Mouse (Mus musculus) testis, postnatal 14 days (tissue): Measurements from ENCODE around the gene Tcf7l1.
A peak's percentile ranks its signal among the peaks of the same experiment; 100 is the strongest.

Experiments used
- DNase-seq: peaks from one replicate; pipeline ENCODE4 v3.0.0; 2021; ENCODE audit warnings: low spot score

Gene Tcf7l1

DNA sequence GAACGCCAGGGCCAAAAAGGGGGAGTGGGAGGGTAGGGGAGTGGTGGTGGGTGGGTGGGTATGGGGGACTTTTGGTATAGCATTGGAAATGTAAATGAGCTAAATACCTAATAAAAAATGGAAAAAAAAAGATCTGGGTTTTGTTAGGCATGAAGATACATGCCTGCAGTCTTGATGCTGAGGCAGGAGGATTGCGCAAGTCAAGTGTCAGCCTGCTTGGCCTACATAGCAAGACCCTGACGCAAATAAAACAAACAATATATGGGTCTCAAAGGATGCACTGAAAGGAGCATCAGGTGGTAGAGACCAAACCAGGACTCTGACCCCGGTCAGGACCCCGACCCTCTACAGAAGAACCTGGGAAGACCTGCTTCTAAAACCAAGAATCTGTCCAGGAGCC, 90.5 kb downstream of the Tcf7l1 start:
- DNase-seq: no peak

GRCm38 (mm10) chr6:72696601-72697335, 92.3 kb downstream of the Tcf7l1 start:
- DNase-seq: no peak

DNA sequence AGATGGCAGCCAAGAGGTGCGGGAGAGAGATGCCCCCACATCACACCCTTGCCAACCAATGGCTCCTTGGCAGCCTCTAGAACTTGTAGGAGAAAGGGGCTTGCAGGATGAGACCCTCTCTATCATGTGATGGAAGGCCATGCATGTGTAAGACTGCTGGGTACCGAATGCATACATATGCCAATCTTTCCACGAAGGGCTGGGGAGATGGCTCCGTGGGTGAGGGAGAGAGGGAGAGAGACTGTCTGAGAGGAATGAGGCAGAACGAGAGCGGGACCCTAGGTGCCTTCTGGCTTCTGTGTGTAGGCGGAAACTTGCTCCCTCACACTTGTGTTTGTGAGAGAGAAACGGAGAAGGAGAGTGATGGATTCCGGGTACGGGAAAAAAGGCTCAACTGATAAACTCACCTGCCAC, 94.3 kb downstream of the Tcf7l1 start:
- no peak for DNase-seq

- DNase-seq: no peak
These were observed 94.8 kb downstream of the Tcf7l1 start for GRCm38 (mm10) chr6:72694047-72694790.

DNA sequence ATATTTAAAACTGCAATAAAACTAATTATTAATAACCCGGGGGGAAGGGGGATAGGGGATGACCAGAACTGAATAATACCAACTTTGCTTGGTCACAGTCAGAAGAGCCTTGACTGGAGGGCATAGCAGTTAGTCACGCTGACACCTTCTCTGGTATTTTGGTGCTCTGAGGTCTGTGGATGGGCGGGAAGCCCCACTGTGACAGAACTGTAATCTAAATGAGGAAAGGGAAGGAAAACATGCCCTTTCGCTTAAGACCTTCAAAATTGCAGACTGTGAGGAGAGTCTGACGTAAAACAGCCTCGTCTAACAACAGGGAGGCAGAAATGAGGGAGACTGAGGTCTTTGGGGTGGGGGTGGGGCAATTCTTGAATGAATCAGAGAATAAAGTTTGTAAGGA, 96.6 kb downstream of the Tcf7l1 start:
- no peak for DNase-seq

DNA sequence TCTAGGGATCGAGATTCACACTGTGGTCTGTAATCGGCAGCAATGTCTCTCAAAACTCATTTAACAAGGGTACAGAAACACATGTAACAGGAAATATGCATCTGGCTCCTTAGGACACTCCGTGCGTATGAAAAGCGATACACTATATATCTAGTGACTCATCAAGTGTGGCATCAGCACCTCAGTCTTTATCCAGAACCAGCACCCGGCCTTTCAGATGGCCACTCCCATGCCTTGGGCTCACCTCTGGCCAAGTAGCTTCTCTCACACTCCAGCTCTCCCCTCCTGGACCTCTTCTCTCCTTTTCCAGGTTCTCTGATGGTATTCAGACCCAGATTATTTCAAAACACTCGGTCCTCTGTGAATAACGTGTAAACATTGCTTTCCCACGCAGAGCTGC, 97.5 kb downstream of the Tcf7l1 start:
- no peak for DNase-seq

DNA sequence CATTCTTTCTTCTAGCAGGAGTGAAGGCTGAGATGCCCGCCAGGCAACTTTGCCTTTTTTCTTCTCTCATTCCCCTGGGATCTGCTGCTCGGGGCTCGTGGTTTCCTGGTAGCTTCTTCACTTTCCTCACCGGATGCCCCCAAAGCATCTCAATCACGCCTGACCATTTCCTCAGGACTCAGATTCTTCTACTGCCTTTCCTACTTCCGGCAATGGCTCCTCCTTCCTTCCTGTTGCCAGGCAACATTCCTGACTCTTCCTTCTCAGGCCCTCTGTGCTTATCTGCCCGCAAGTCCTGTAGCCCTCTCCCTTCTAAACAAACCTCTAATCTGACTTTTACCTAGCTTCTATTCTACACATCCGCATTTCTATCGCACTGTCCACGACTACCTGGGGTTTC, 98.5 kb downstream of the Tcf7l1 start:
- peak; percentile 33 for DNase-seq

GRCm38 (mm10) chr6:72690001-72690400, 99.1 kb downstream of the Tcf7l1 start:
- no peak for DNase-seq

DNA sequence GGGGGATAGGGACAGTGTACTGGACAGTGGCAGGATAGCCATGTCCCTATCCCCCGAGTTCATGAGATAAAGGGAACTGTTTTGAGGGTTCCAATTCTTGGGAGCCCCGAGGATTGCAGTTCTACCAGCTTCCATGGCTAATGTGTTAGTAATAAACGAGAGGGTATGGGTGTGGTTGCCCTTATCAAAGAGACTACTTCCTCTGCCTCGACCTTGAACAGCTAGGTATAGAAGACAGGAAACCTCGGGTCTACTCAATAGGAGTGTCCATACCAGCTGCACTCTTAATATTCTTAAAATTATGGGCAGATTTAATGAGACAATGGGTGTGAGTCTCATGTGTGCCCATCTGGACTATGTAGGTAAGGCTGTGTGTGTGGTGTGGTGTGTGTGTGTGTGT, 100.0 kb downstream of the Tcf7l1 start:
- DNase-seq: no peak

- no peak for DNase-seq
These were observed 103.9 kb downstream of the Tcf7l1 start for GRCm38 (mm10) chr6:72685165-72685564.

- DNase-seq: no peak
These were observed 104.7 kb downstream of the Tcf7l1 start for GRCm38 (mm10) chr6:72684260-72684805.

DNA sequence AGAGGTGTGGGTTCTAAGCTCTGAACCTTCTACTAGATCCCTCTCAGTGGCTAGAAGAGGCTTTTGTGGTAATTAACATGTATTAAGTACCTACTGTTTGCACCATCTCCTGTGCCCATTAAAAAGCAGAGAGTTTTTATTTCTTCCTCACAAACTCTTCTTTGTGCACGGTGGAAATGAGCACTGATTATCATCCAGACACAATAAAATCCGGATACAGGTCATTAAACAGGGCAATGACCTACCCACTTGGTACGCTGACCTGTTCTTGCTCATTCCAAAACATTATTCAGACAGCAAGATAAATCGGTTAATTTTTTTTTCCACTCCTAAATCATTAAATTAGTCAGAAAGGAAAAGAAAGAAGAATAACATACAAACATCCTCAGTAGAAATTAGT, 106.8 kb downstream of the Tcf7l1 start:
- DNase-seq: no peak

- no peak for DNase-seq
These were observed 108.1 kb downstream of the Tcf7l1 start for GRCm38 (mm10) chr6:72680936-72681335.

GRCm38 (mm10) chr6:72678631-72679030, 110.4 kb downstream of the Tcf7l1 start:
- DNase-seq: peak; percentile 26

DNA sequence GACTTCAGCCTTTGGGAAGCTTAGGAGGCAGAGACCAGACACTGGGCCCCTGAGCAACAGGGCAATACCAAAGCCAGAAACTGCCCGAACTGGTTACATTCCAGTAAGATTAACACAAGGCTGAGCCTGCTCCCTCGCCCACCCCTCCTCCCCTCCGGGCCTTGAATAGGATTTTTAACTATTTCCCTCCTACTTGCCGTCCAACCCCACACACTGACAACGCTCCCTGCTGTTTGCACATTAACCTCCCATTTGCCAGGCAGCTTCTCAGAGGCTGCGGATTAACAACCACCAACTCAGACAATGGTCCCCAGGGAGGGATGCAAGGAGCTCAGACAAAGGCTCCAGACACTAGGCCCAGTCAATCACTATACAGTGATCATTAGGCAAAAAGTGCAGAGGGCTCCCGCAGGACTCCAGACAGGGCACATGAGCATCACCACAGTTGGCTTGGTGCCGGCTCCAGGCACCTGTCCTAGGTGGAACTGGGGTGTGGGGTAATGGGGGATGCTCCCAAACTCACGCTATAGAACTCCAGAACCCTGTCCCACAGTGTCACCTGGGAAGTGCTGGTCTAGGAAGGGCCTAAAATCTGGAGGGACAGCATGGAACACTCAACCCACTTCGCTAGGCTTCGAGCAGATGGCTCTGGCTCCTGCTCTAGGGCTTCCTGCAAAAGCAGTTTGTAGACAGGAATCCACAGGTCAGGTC, 111.4 kb downstream of the Tcf7l1 start:
- DNase-seq: peak; percentile 39

GRCm38 (mm10) chr6:72677079-72677478, 112.0 kb downstream of the Tcf7l1 start:
- no peak for DNase-seq

- DNase-seq: no peak
These were observed 112.7 kb downstream of the Tcf7l1 start for GRCm38 (mm10) chr6:72676376-72676775.

DNA sequence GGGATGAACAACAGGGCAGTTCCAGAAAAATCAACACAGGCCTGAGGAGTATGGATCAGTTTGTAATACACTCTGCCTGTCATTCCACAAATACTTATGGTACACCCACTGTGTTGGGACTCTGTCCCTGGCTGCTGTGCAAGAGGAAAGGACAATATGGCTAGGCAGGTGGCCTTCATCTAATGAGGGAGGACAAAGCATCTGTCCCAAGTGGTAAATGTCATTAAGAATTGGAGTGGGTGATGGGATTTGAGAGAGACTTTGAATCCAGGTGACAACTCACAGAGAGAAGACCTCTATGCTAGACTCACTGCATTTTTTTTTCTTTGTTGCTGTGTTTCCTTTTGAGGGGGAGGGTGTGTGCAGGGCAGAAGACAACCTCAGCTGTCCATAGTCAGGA, 115.3 kb downstream of the Tcf7l1 start:
- no peak for DNase-seq

DNA sequence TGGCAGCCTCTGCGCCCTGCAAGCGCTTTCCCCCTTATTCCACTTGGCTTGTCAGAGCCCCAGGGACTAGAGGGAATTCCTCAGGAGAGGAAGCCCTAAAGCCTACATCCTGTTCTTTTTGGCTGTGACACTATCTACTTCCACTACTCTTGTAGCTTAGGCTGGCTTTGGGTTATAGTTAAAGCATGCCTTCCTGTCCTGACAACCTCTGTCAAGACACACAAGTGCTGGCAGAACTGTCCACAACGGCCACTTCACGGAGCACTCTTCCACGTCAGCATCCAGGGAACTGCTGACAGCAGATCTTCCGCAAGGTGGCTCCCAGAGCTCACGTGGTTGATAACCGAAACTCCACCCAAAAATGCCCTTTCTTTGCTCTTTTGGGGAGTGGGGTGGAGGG, 117.9 kb downstream of the Tcf7l1 start:
- no peak for DNase-seq

DNA sequence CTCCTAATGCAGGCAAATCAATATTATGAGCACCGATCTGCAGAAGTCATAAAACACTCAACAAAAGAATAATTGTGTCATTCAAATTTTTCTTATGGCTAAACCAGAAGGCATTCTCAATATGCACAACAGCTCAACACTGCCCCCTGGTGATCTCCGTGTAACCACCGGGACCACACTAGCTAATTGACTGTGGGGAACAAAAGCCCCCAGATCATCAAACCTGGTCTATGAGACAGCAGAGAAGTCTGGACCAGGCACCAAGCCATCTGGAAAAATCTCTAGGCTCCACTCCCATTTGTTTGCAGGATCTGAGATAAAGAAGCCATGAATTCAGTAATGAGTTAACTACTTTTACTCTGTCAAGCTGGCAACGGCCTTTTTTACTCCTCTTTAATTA, 122.0 kb downstream of the Tcf7l1 start:
- DNase-seq: no peak

GRCm38 (mm10) chr6:72664290-72664689, 124.8 kb downstream of the Tcf7l1 start:
- no peak for DNase-seq

- DNase-seq: no peak
These were observed 126.1 kb downstream of the Tcf7l1 start for GRCm38 (mm10) chr6:72663000-72663399.

- no peak for DNase-seq
These were observed 128.7 kb downstream of the Tcf7l1 start for GRCm38 (mm10) chr6:72660391-72660720.
